Comparison of ENCODE assay signal across 34 mouse cellular contexts in genomic region chr3:90576351-90577001, GRCm38 (mm10). TPM values are rescaled to one million over a fixed set of nuclear protein-coding genes. Genes with fewer than 3 reads are reported as not detected.
DNase-seq lines count a peak whose midpoint lies in the region; ATAC-seq and TF ChIP-seq lines count a peak whose summit lies in the region.
"Had no signal": no experiment of that assay in that cellular context is flagged by ENCODE, and none has a peak within 500 bp of the region (broad histone marks: within the 10 kb centered on the region; RNA-seq: fewer than 3 reads in every experiment).

No protein-coding gene starts in this region.

- H3K4me1 ChIP-seq in kidney, embryonic 15.5 days, result 0 out of 2 replicates have a peak, but pooled peaks cover 4% of the 10 kb centered on the region
- no peaks in the 10 kb centered on the region for H3K4me1 ChIP-seq in kidney, embryonic 14.5 days (ENCODE audit: control insufficient read depth, insufficient read depth, low read length)
- no peaks in the 10 kb centered on the region for H3K4me1 ChIP-seq in lung, embryonic 14.5 days (ENCODE audit: insufficient read depth)
- H3K4me1 ChIP-seq in stomach, embryonic 16.5 days (ENCODE audit: control insufficient read depth, insufficient read depth, low read length), result peaks cover 3% of the 10 kb centered on the region; the same call in 1 of the 2 replicates
- H3K4me1 ChIP-seq: embryonic facial prominence, embryonic 10.5 days; forebrain, embryonic 12.5 days; heart, embryonic 12.5 days; hindbrain, embryonic 13.5 days; liver, embryonic 12.5 days; midbrain, embryonic 12.5 days had no signal

- no peak overlapping the region for H3ac ChIP-seq in C2C12 (ENCODE audit: control insufficient read depth, insufficient read length, low read depth)

- ATAC-seq in kidney, embryonic 15.5 days (replicated peaks; ENCODE audit: low FRiP score), result no peak
- ATAC-seq in kidney, embryonic 14.5 days (ENCODE audit: low FRiP score, low TSS enrichment), result no peak
- ATAC-seq in lung, embryonic 14.5 days (ENCODE audit: insufficient read depth), result no peak
- no peak for ATAC-seq in stomach, embryonic 16.5 days (ENCODE audit: insufficient read depth, low FRiP score)
- ATAC-seq: activated CD4-positive, CD25-positive, alpha-beta regulatory T cell, adult 4 months; forebrain, postnatal 0 days; intestine, embryonic 16.5 days; liver, embryonic 12.5 days; liver, postnatal 0 days had no signal

- H3K79me3 ChIP-seq in C2C12 (ENCODE audit: low read depth), result no peaks in the 10 kb centered on the region

- no peak for TF ChIP-seq CTCF in lung, embryonic 14.5 days (IDR thresholded peaks at IDR 0.05; ENCODE audit: low read depth)
- TF ChIP-seq CTCF in C2C12 (IDR thresholded peaks at IDR 0.05; ENCODE audit: control insufficient read depth, insufficient read depth, insufficient read length), result no peak

- 66% methylated on average over 10 of the region's 10 CpGs for WGBS in kidney, embryonic 15.5 days
- 66% methylated on average over 10 of the region's 10 CpGs for WGBS in kidney, embryonic 14.5 days
- WGBS in lung, embryonic 14.5 days, result 63% methylated on average over 10 of the region's 10 CpGs
- 69% methylated on average over 10 of the region's 10 CpGs for WGBS in stomach, embryonic 16.5 days

- H3K27me3 ChIP-seq in kidney, embryonic 15.5 days, result no peaks in the 10 kb centered on the region
- no peaks in the 10 kb centered on the region for H3K27me3 ChIP-seq in kidney, embryonic 14.5 days (ENCODE audit: control insufficient read depth, insufficient read depth, low read length)
- H3K27me3 ChIP-seq in lung, embryonic 14.5 days (ENCODE audit: insufficient read depth, low read length), result no peaks in the 10 kb centered on the region
- H3K27me3 ChIP-seq in C2C12 (ENCODE audit: control insufficient read depth, insufficient read depth, insufficient read length), result no peaks in the 10 kb centered on the region
- no peaks in the 10 kb centered on the region for H3K27me3 ChIP-seq in stomach, embryonic 16.5 days (ENCODE audit: control insufficient read depth, insufficient read depth, low read length)
- H3K27me3 ChIP-seq: embryonic facial prominence, embryonic 15.5 days; forebrain, embryonic 12.5 days; heart, embryonic 12.5 days; hindbrain, embryonic 13.5 days; liver, embryonic 12.5 days; midbrain, embryonic 12.5 days had no signal

- H3K27ac ChIP-seq in kidney, embryonic 15.5 days, result peak overlapping the region; percentile 51; the same call in 1 of the 2 replicates
- no peak overlapping the region for H3K27ac ChIP-seq in kidney, embryonic 14.5 days (ENCODE audit: low read depth, low read length)
- H3K27ac ChIP-seq in lung, embryonic 14.5 days (ENCODE audit: low read depth), result no peak overlapping the region
- H3K27ac ChIP-seq in stomach, embryonic 16.5 days (ENCODE audit: low read length), result peak overlapping the region; percentile 50; the same call in 1 of the 2 replicates
- H3K27ac ChIP-seq: embryonic facial prominence, embryonic 10.5 days; embryonic facial prominence, embryonic 15.5 days; forebrain, embryonic 12.5 days; hindbrain, embryonic 13.5 days; liver, embryonic 12.5 days; midbrain, embryonic 12.5 days had no signal

- no peak overlapping the region for H3K9ac ChIP-seq in kidney, embryonic 15.5 days
- no peak overlapping the region for H3K9ac ChIP-seq in kidney, embryonic 14.5 days (ENCODE audit: low read depth, low read length)
- no peak overlapping the region for H3K9ac ChIP-seq in lung, embryonic 14.5 days
- no peak overlapping the region for H3K9ac ChIP-seq in stomach, embryonic 16.5 days (ENCODE audit: low read length)
- H3K9ac ChIP-seq: embryonic facial prominence, embryonic 15.5 days; forebrain, embryonic 12.5 days; forebrain, postnatal 0 days; heart, embryonic 12.5 days; hindbrain, embryonic 13.5 days; liver, embryonic 12.5 days; liver, postnatal 0 days; midbrain, embryonic 12.5 days had no signal

- no peak overlapping the region for H3K4me2 ChIP-seq in kidney, embryonic 15.5 days
- no peak overlapping the region for H3K4me2 ChIP-seq in kidney, embryonic 14.5 days (replicated peaks; ENCODE audit: low read depth, low read length)
- no peak overlapping the region for H3K4me2 ChIP-seq in lung, embryonic 14.5 days
- no peak overlapping the region for H3K4me2 ChIP-seq in stomach, embryonic 16.5 days (ENCODE audit: low read depth, low read length)
- H3K4me2 ChIP-seq: embryonic facial prominence, embryonic 15.5 days; forebrain, embryonic 12.5 days; heart, embryonic 12.5 days; hindbrain, embryonic 13.5 days; liver, embryonic 12.5 days; midbrain, embryonic 12.5 days had no signal

- no peak overlapping the region for H3K4me3 ChIP-seq in kidney, embryonic 15.5 days (replicated peaks)
- no peak overlapping the region for H3K4me3 ChIP-seq in kidney, embryonic 14.5 days (ENCODE audit: low read length)
- H3K4me3 ChIP-seq in lung, embryonic 14.5 days (ENCODE audit: low read depth, low read length), result no peak overlapping the region
- no peak overlapping the region for H3K4me3 ChIP-seq in C2C12 (ENCODE audit: insufficient read depth, poor library complexity, severe bottlenecking)
- H3K4me3 ChIP-seq in stomach, embryonic 16.5 days (replicated peaks; ENCODE audit: low read length), result no peak overlapping the region
- H3K4me3 ChIP-seq: embryonic facial prominence, embryonic 10.5 days; embryonic facial prominence, embryonic 15.5 days; forebrain, embryonic 12.5 days; heart, embryonic 12.5 days; hindbrain, embryonic 13.5 days; liver, embryonic 12.5 days; megakaryocyte, embryonic 14.5 days; midbrain, embryonic 12.5 days had no signal

- no peaks in the 10 kb centered on the region for H3K36me3 ChIP-seq in kidney, embryonic 15.5 days
- no peaks in the 10 kb centered on the region for H3K36me3 ChIP-seq in kidney, embryonic 14.5 days (ENCODE audit: control insufficient read depth, insufficient read depth, low read length)
- no peaks in the 10 kb centered on the region for H3K36me3 ChIP-seq in lung, embryonic 14.5 days (ENCODE audit: insufficient read depth)
- no peaks in the 10 kb centered on the region for H3K36me3 ChIP-seq in C2C12 (ENCODE audit: control insufficient read depth, insufficient read depth)
- no peaks in the 10 kb centered on the region for H3K36me3 ChIP-seq in stomach, embryonic 16.5 days (ENCODE audit: control insufficient read depth, insufficient read depth, low read length)
- H3K36me3 ChIP-seq: embryonic facial prominence, embryonic 10.5 days; embryonic facial prominence, embryonic 15.5 days; forebrain, embryonic 12.5 days; heart, embryonic 12.5 days; hindbrain, embryonic 13.5 days; liver, embryonic 12.5 days; midbrain, embryonic 12.5 days had no signal

- no peaks in the 10 kb centered on the region for H3K9me3 ChIP-seq in kidney, embryonic 15.5 days (replicated peaks)
- H3K9me3 ChIP-seq in kidney, embryonic 14.5 days (ENCODE audit: control insufficient read depth, low read length), result no peaks in the 10 kb centered on the region
- no peaks in the 10 kb centered on the region for H3K9me3 ChIP-seq in lung, embryonic 14.5 days (ENCODE audit: low read depth, low read length)
- no peaks in the 10 kb centered on the region for H3K9me3 ChIP-seq in stomach, embryonic 16.5 days (replicated peaks; ENCODE audit: control insufficient read depth, low read length)
- H3K9me3 ChIP-seq: embryonic facial prominence, embryonic 10.5 days; embryonic facial prominence, embryonic 15.5 days; forebrain, embryonic 12.5 days; heart, embryonic 12.5 days; hindbrain, embryonic 13.5 days; liver, embryonic 12.5 days; midbrain, embryonic 12.5 days had no signal

- peak; percentile 39 for DNase-seq in lung, embryonic 14.5 days
- no peak for DNase-seq in lung, postnatal 10 days
- DNase-seq in MN1 (ENCODE audit: low spot score), result no peak
- DNase-seq: adrenal gland, adult 2 months; cerebellum, adult 8-10 months; cerebellum, postnatal 25 days; forebrain, postnatal 0 days; gastrocnemius, postnatal 25 days; heart, adult 18-20 months; heart, postnatal 4 days; kidney, postnatal 25 days; left cerebral cortex, postnatal 4 days; liver, postnatal 0 days; lung, postnatal 36 days; thymus, adult 2 months; thymus, postnatal 36 days had no signal

- no peaks in the 10 kb centered on the region for H3K79me2 ChIP-seq in C2C12 (ENCODE audit: control insufficient read depth, insufficient read depth)

RNA-seq across cellular contexts. Expression of gene S100a2, which starts 13.6 kb away (rescaled TPM):
- not detected in 2 replicates for polyA plus RNA-seq in kidney, embryonic 15.5 days (2015; fragmentation: Nextera tagmentation; extraction: Ambion mirVana)
- polyA plus RNA-seq in kidney, embryonic 14.5 days (2014; fragmentation: Nextera tagmentation; extraction: Ambion mirVana), result not detected in 2 replicates
- polyA plus RNA-seq in lung, embryonic 14.5 days (2014; fragmentation: Nextera tagmentation; extraction: Ambion mirVana), result not detected in 2 replicates
- polyA plus RNA-seq in C2C12 (2012; fragmentation: generic; extraction: Trizol), result not detected
- polyA plus RNA-seq in stomach, embryonic 16.5 days (2015; fragmentation: Nextera tagmentation; extraction: Ambion mirVana), result 0.93 and 1.3 TPM in 2 replicates
- polyA plus RNA-seq: activated CD4-positive, CD25-positive, alpha-beta regulatory T cell, adult 4 months; adrenal gland, adult 2 months; embryonic facial prominence, embryonic 10.5 days; embryonic facial prominence, embryonic 15.5 days; forebrain, embryonic 12.5 days; forebrain, postnatal 0 days; heart, embryonic 12.5 days; heart, postnatal 0 days; hindbrain, embryonic 13.5 days; intestine, embryonic 16.5 days; limb, embryonic 14.5 days; liver, embryonic 12.5 days; liver, postnatal 0 days; midbrain, embryonic 12.5 days; midbrain, postnatal 0 days; neural tube, embryonic 14.5 days; thymus, adult 2 months had no signal

RNA-seq across cellular contexts. Expression of gene S100a3, which starts 16.1 kb away (rescaled TPM):
- polyA plus RNA-seq in kidney, embryonic 15.5 days (2015; fragmentation: Nextera tagmentation; extraction: Ambion mirVana), result not detected in 2 replicates
- 0.06 TPM in 1 of 2 replicates, not detected in the other for polyA plus RNA-seq in kidney, embryonic 14.5 days (2014; fragmentation: Nextera tagmentation; extraction: Ambion mirVana)
- 0.12 and 0.49 TPM in 2 replicates for polyA plus RNA-seq in lung, embryonic 14.5 days (2014; fragmentation: Nextera tagmentation; extraction: Ambion mirVana)
- 22.0 TPM for polyA plus RNA-seq in C2C12 (2012; fragmentation: generic; extraction: Trizol)
- polyA plus RNA-seq in stomach, embryonic 16.5 days (2015; fragmentation: Nextera tagmentation; extraction: Ambion mirVana), result 2.6 and 5.0 TPM in 2 replicates
- polyA plus RNA-seq: adrenal gland, adult 2 months; embryonic facial prominence, embryonic 10.5 days; forebrain, embryonic 12.5 days; liver, postnatal 0 days; midbrain, embryonic 12.5 days had no signal

RNA-seq across cellular contexts. Expression of gene Gm42674, which starts 25.2 kb away (rescaled TPM):
- not detected in 2 replicates for polyA plus RNA-seq in kidney, embryonic 15.5 days (2015; fragmentation: Nextera tagmentation; extraction: Ambion mirVana)
- polyA plus RNA-seq in kidney, embryonic 14.5 days (2014; fragmentation: Nextera tagmentation; extraction: Ambion mirVana), result not detected in 2 replicates
- polyA plus RNA-seq in lung, embryonic 14.5 days (2014; fragmentation: Nextera tagmentation; extraction: Ambion mirVana), result not detected in 2 replicates
- 1.5 TPM for polyA plus RNA-seq in C2C12 (2012; fragmentation: generic; extraction: Trizol)
- polyA plus RNA-seq in stomach, embryonic 16.5 days (2015; fragmentation: Nextera tagmentation; extraction: Ambion mirVana), result not detected in 2 replicates
- polyA plus RNA-seq: activated CD4-positive, CD25-positive, alpha-beta regulatory T cell, adult 4 months; adrenal gland, adult 2 months; embryonic facial prominence, embryonic 10.5 days; embryonic facial prominence, embryonic 15.5 days; forebrain, embryonic 12.5 days; forebrain, postnatal 0 days; heart, embryonic 12.5 days; heart, postnatal 0 days; hindbrain, embryonic 13.5 days; intestine, embryonic 16.5 days; limb, embryonic 14.5 days; liver, embryonic 12.5 days; liver, postnatal 0 days; midbrain, embryonic 12.5 days; midbrain, postnatal 0 days; neural tube, embryonic 14.5 days; thymus, adult 2 months had no signal

RNA-seq across cellular contexts. Expression of gene S100a4, which starts 27.1 kb away (rescaled TPM):
- 4.2 and 6.4 TPM in 2 replicates for polyA plus RNA-seq in kidney, embryonic 15.5 days (2015; fragmentation: Nextera tagmentation; extraction: Ambion mirVana)
- 2.7 and 3.9 TPM in 2 replicates for polyA plus RNA-seq in kidney, embryonic 14.5 days (2014; fragmentation: Nextera tagmentation; extraction: Ambion mirVana)
- 3.1 and 3.7 TPM in 2 replicates for polyA plus RNA-seq in lung, embryonic 14.5 days (2014; fragmentation: Nextera tagmentation; extraction: Ambion mirVana)
- 11,980 TPM for polyA plus RNA-seq in C2C12 (2012; fragmentation: generic; extraction: Trizol)
- 12.5 and 15.1 TPM in 2 replicates for polyA plus RNA-seq in stomach, embryonic 16.5 days (2015; fragmentation: Nextera tagmentation; extraction: Ambion mirVana)
- polyA plus RNA-seq: neural tube, embryonic 14.5 days had no signal

RNA-seq across cellular contexts. Expression of gene S100a5, which starts 31.8 kb away (rescaled TPM):
- polyA plus RNA-seq in kidney, embryonic 15.5 days (2015; fragmentation: Nextera tagmentation; extraction: Ambion mirVana), result 0.46 TPM in 1 of 2 replicates, not detected in the other
- polyA plus RNA-seq in kidney, embryonic 14.5 days (2014; fragmentation: Nextera tagmentation; extraction: Ambion mirVana), result 0.56 TPM in 1 of 2 replicates, not detected in the other
- not detected in 2 replicates for polyA plus RNA-seq in lung, embryonic 14.5 days (2014; fragmentation: Nextera tagmentation; extraction: Ambion mirVana)
- polyA plus RNA-seq in C2C12 (2012; fragmentation: generic; extraction: Trizol), result 0.43 TPM
- polyA plus RNA-seq in stomach, embryonic 16.5 days (2015; fragmentation: Nextera tagmentation; extraction: Ambion mirVana), result 4.5 and 5.2 TPM in 2 replicates
- polyA plus RNA-seq: activated CD4-positive, CD25-positive, alpha-beta regulatory T cell, adult 4 months; adrenal gland, adult 2 months; embryonic facial prominence, embryonic 10.5 days; forebrain, embryonic 12.5 days; forebrain, postnatal 0 days; heart, embryonic 12.5 days; heart, postnatal 0 days; hindbrain, embryonic 13.5 days; limb, embryonic 14.5 days; liver, embryonic 12.5 days; liver, postnatal 0 days; midbrain, embryonic 12.5 days; neural tube, embryonic 14.5 days; thymus, adult 2 months had no signal

Comparison
In these comparisons a context has a peak if more than half of its experiments do, and no peak if none do; other contexts are left out.
1. H3K27ac ChIP-seq: peak in kidney, embryonic 15.5 days (single experiment) and stomach, embryonic 16.5 days (single experiment); none in kidney, embryonic 14.5 days (single experiment) and lung, embryonic 14.5 days (single experiment).